Mouse (Mus musculus) heart, postnatal 36 days (tissue): ENCODE results near the gene Pgm2l1. TPM values are rescaled to one million over a fixed set of nuclear protein-coding genes. Genes with fewer than 3 reads are reported as not detected.
"Not testable (repeated sequence)": the region's sequence is repeated elsewhere in the genome, so short reads cannot be mapped to it uniquely, and the experiment has no call there.

ENCODE experiments used
- DNase-seq, 2 experiments: peaks; one replicate each; pipeline ENCODE4 v3.0.0; 2021 to 2022
- intact Hi-C: fragments of 180-260 bp; cut with DNase I; formaldehyde crosslinking; loops from one replicate; pipeline ENCODE4 v1.15.1; 2025
- total RNA-seq, 2 experiments: library from RNA; stranded (reverse); gene quantifications; 2 replicates each; pipeline ENCODE4 v1.2.3; 2021

The Pgm2l1 gene
- total RNA-seq, 2 experiments from 2014 or later, result 6.4 to 8.6 TPM

DNA sequence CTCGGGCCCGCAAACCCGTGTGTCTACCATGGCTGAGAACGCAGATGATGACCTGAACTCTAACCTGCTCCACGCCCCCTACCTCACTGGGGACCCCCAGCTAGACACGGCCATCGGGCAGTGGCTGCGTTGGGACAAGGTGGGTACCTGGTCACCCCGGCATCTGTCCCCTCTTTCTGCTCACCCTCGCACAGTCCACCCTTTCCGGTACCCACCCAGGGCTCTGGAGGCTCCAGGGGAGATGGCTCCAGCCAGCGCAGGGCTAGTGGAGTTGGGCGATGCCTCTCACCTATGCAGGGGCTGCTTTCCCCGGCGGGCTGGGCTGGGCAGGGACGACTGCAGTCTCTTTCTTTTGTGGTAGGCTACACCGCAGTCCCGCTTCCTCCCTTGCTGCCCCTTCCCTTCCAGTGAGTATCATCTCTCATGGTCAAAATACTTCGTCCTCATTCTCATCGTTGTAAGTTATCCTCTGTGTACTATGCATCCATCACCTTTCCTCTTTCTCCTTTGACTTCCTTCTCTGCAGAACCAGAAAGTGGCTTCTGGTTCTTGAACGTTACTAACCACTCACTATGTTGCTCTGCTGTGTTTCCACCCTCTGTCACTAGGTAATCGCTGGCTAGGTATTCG, 817 bp downstream of the Pgm2l1 start:
- intact Hi-C loops, result loop anchor here (2.0 kb wide), 1 partner anchor 107 kb away; the partner anchor contains the start of gene Pold3

DNA sequence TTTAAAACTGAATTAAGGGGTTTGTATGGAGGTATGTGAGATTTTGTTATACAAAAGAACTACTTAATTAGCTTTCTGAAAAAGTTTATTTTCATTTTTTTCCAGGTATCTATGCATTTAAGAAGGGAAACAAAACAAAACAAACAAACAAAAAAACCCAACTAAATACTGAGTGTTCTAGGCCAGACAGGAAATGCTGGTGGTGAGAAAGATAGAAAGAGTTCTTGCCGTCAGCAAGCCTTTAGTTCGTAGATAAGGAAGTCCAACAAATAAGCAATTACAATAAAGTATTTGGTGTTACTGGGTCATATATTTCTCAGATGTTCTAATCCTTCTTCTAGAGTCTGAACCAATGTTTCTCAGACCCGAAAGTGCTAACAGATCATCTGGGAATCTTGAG, 1.8 kb downstream of the Pgm2l1 start:
- intact Hi-C loops, result loop anchor here (2.0 kb wide), 1 partner anchor 108 kb away; the partner anchor contains the start of gene Pold3

More for the DNA sequence above, 817 bp downstream of the Pgm2l1 start:
- no peak for DNase-seq

DNA sequence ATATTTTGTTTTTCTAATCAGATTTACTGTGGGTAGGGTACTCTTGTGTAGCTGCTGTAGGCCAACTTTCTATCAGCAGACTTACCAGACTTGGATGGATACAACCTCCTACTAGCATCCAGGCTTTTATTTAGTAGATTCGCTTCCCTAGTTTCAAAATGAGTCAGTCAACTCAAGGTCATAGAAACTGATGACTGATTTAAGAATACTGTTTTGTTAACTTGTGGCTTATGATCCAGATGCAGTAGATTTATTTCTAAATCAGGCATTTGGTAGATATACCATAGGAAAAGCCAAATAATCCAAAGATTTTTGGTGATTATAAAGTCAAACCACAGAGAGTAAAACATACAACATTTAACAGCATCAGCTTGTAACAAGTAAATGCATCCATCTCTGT, 3.5 kb downstream of the Pgm2l1 start:
- DNase-seq, result no peak
- intact Hi-C loops, result no loop called here

More for the DNA sequence above, 1.8 kb downstream of the Pgm2l1 start:
- DNase-seq, result no peak

DNA sequence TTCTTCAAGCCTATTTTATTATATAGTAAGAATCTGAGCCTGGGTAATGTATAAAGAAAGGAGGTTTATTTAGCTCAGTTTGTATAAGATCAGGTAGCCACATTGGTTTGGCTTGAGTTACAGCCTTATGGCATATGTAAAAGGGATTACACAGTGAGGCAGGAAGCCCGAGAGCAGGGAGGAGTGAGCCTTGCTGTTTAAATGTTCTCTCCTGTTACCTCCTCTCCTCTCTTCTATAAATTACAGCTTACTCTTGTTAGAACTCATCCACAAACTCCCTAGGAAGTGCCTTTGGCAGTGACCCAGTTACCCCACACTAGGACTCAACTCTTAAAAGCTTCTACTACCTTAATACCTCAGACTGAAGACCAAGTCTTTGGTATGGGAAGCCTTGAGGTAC, 4.5 kb downstream of the Pgm2l1 start:
- DNase-seq, result no peak
- intact Hi-C loops, result no loop called here

DNA sequence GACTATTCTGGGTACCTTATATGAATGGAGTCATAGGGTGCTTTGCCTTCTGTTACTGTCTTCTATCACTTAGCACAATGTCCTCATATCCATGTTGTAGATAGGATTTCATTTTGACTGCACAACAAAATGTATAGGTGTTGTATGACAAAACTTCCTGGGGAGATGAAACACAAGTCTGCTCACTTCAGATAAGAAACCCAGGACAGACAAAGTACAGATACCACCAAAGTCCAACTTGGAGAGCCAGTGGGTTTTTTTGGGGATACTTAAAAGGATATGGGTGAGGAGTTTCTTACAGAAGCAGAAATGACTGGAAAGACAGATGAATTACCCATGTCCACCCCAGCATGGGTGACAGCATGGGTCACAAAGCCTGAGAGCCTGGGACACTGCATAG, 6.5 kb downstream of the Pgm2l1 start:
- intact Hi-C loops, result loop anchor here (1.0 to 2.0 kb wide), 2 partner anchors 42 to 245 kb away; no protein-coding TSS in a partner anchor
- no peak for DNase-seq

DNA sequence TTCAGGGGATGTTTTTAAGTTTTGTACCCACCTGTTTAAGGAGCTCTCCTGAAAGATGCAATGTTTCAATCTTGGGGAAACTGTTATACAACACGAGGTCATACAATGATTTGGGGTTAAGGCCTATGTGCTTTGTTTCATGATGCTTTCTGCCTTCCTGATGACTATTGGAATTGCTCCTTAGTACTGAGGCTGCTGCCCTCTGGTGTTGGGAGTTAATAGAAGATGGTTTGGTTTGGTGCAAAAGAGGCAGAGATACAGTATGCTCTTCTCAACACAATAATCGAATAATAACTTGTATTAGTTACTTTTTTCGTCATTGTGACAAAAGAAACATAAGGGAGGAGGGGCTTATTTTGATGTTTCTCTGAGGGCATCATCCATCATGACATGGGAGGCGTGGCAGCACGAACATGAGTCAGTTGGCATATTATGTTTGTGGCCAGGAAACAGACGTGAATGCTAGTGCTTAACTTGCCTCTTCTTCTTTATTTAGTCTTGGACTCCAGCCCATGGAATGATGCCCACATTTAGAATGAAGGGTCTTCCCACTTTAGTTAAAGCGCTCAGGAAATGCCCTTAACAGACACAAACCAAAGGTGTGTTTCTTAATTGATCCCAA, 7.2 kb downstream of the Pgm2l1 start:
- DNase-seq, result peak; percentile 31 to 41
- intact Hi-C loops, result loop anchor here (1.0 to 2.0 kb wide), 2 partner anchors 43 to 246 kb away; no protein-coding TSS in a partner anchor

DNA sequence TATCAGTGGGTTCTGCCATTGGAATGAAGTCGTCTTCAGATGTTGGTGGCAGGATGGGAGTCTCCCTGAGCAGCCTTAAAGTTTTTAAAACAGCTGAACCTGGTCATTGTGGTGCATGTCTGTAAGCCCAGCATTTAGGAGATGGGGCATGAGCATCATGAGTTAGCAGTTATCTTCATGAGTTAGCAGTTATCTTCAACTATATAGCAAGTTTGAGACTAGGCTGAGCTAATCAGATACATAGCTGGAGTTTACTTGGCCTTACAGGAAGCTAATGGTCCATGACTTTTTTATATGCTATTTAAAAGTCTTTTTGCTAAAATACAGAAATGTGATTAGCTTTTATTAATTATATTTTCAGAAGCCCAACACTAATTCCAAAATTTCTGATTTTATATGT, 11.1 kb downstream of the Pgm2l1 start:
- intact Hi-C loops, result no loop called here

DNA sequence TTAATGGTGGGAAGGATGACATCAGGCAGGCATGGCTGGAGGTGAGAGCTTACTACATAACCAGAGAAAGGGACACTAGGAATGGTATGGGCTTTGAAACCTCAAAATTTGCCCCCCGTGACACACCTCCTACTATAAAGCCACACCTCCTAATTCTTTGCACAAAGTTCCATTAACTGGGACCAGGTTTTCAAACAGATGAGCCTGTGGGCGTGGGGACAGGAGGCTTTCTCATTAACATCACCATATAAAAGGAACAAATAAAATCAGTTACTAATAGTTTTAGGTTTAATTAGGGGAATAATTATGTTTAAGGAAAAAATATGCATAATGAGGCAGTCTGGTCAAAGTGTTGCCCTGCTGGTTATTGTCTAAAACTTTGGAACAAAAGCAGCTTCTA, 13.4 kb downstream of the Pgm2l1 start:
- intact Hi-C loops, result no loop called here
- no peak for DNase-seq

More for the DNA sequence above, 11.1 kb downstream of the Pgm2l1 start:
- DNase-seq, result no peak

DNA sequence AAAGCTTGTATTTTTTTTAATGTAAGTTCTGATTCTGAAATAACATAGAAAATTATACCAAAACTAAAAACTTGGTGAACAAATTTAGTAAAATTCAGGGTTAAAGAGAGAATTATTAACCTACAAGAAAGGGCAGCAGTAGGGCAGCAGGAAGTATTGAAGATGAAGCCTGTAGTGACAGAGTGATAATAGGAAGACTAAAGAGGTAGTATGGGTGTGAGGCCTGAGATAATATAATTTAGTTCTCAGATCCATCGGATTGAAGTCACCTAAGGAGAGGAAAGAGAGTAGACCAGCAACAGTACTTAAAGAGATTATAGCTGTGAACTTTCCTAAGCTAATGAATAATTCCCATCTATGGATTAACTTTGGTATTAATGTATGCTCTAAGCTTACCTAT, 15.8 kb downstream of the Pgm2l1 start:
- no peak for DNase-seq
- intact Hi-C loops, result no loop called here

DNA sequence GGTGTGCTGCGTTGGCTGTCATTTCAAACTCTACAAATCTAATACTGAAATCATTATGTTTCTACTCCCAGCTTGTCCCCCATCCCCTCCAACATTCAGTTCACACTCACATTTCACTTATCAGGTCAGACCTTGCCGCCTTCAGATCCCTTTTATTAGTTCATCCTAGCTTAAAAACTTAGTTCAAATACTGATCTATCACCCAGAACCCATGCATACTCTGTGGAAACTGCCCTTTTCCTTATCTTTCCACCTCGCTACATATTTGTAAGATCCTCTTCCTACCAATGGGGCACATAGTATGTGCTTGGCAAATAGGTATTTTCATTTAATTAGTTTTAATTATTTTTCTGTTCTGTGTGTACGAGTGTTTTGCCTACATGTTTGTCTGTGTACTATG, 17.0 kb downstream of the Pgm2l1 start:
- DNase-seq, result no peak
- intact Hi-C loops, result no loop called here

DNA sequence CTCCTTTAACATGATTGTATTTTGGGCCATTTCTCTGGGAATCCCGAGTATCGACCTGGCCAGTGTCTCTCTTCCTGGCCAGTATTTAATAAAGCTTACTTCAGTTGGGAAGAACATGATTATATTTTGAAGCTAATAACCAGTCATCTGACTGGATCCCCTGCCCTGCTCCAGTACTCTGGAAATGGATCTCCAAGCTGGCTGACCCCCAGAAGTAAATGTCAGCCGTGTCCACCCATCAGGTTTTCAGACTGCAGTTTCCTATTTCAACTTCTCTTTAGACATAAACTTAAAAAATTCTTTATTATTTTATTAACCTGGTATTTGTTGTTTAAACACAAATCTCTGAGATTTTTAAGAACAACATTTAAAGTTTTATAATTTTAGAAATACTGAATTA, 18.0 kb downstream of the Pgm2l1 start:
- intact Hi-C loops, result no loop called here
- DNase-seq, result no peak

DNA sequence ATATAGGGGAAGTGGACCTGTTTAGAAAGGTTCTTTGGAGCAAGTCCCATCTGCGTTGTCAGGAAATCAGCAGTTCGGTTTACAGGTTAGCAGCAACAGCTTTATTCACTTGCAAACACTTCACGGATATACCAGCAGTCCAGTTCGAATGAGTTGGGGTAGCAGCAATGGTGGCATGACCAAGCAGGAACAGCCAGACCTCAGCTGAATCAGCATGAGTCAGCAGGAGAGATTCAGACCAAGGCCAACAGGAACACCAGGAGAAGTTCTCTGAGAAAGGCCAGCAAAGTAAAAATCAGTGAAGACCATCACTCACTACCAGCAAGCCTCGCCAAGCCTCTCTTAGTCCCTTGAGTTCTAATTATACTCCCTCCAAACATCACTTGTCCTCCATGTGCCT, 23.5 kb downstream of the Pgm2l1 start:
- intact Hi-C loops, result no loop called here
- no peak for DNase-seq

DNA sequence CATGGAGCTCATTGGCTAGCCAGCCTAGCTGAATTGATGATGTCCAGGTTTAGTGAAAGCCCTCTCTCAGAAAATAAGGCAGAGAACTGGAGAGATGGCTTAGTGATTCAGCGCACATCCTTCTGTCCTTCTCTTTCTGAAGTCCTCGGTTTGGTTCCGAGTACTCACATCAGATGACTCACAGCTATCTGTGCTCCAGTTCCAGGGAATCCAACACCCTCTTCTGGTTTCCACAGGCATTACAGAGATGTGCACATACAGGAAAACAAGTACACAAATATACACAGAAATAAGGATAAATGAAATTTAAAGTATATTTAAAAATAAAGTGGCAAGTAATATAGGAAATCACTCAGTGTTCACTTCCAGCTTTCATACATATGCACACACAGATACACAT, 35.2 kb downstream of the Pgm2l1 start:
- intact Hi-C loops, result no loop called here
- DNase-seq, result no peak

DNA sequence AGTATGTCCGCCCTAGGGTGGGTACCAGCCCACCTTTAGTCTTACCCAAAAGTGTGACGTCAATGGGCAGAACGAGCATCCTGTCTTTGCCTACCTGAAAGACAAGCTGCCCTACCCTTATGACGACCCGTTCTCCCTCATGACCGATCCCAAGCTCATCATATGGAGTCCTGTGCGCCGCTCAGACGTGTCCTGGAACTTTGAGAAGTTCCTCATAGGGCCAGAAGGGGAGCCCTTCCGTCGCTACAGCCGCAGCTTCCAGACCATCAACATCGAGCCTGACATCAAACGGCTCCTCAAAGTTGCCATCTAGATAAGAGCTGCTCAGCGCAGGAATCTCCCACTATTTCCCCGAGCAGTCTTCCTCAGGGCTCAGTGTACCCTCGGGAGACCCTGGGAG, 37.7 kb downstream of the Pgm2l1 start:
- DNase-seq, intact Hi-C loops: not testable (repeated sequence)

DNA sequence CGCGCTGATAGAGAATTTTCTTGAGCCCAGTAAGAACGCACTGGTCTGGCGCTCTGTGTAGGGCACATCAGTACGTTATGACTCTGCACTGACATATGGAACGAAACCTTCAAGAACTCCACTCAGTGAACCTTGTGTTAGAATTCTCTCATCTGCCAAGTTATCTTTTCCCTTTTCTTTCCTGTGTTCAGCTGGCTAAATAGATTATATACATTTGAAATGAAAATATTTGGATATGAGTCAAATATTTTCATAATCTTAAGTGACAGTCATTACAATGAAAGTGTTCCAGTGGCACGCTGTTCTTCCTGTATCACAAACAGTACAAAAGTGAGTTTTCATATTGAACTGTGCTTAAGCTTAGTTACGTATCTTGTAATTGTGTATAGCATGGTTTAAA, 45.2 kb downstream of the Pgm2l1 start:
- intact Hi-C loops, result no loop called here
- no peak for DNase-seq

DNA sequence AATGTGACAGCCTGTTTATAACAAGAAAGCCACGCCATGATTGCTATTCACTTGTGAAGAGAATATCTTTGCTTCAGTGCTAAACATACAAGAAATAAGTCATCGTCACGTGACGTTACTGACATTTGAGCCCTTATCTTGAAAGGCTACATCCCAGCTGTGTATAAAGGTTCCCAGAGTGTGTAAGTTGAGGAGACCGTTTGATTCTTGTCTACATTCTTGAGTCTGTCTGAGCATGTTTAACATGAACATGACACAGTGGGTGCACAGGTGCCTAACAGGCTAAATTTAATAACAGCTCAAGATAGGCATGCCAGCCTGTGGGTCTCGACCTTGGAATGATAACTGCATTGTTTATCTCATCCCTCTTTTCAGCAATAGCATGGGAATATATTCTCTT, 47.3 kb downstream of the Pgm2l1 start:
- intact Hi-C loops, result no loop called here
- DNase-seq, result no peak

DNA sequence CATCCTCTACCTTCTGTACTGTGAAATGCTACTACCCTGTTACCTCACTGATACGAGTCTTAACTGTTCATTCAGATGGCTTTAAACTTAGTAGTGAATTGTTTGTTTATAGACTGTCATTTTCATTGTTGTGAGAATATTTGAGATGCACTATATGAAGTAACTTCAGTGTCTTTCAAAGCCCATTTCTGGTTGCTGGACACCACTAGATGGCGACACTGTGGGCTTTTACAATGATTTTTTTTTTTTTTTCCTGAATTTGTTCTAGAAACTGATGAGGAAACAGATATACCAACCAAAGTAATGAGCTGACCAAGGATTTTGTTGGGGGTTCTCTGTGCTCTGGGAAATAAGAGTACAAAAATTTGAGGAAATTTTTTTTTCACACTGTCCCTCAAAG, 49.2 kb downstream of the Pgm2l1 start:
- intact Hi-C loops, result loop anchor here (5.0 kb wide), 1 partner anchor 116 kb away; no protein-coding TSS in a partner anchor
- DNase-seq, result no peak

DNA sequence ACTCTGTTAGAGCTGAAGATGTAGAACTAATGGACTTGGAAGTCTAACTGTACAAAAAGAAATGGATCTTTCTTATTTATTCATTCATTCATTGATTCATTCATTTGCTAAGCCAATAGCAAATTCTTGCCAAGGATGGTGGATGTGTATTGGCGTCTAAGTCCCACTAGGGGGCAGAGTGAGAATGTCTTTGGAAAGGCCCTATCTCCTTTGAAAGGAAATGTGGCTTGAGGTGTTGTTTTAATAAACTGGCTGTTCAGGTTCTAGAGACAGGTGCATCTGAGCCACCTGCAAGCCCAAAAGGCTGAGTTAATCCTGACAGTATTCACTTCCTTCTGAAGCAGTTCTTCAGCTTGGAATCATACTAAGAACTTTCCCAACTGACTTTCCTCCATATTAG, 52.6 kb downstream of the Pgm2l1 start:
- intact Hi-C loops, result loop anchor here (1.0 to 5.0 kb wide), 2 partner anchors 44 to 112 kb away; no protein-coding TSS in a partner anchor
- peak; percentile 37 to 38 for DNase-seq

DNA sequence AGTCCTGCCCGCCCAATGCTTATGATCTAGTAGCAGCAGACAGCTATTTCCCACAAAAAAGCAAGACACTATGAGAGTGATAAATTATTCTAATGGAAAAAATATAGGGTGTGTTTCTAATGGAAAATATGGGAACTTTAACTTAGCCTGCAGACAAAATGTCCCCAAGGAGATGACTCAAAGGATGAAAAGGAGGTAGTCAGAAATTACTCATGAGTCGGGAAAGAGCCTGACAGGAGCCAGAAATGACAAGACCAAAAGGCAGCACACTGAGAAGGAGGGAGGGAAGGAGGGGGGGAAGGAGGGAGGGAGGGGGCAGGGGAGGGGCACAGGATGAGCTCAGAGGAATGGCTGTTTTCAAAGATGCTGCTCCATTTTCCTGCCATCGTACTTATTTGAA, 54.4 kb downstream of the Pgm2l1 start:
- intact Hi-C loops, result no loop called here
- DNase-seq, result no peak

DNA sequence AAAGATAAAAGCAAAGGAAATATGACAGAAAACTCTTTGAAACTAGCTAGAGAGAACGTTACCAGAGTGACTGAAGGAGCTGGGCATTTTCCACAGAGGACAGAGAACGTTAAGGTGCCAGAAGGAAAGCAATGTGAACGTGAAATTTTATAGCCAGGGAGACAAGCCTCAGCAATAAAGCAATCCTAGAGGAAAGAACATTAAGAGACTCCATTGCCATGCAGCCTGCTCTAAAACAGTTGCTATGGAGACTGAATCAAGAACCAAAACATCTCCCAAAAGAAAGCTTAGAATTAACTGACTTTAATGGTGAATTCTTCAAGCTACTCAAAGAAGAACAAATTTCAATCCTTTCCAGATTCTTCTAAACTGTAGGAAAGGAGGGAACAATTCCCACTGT, 56.1 kb downstream of the Pgm2l1 start:
- intact Hi-C loops, result no loop called here

DNA sequence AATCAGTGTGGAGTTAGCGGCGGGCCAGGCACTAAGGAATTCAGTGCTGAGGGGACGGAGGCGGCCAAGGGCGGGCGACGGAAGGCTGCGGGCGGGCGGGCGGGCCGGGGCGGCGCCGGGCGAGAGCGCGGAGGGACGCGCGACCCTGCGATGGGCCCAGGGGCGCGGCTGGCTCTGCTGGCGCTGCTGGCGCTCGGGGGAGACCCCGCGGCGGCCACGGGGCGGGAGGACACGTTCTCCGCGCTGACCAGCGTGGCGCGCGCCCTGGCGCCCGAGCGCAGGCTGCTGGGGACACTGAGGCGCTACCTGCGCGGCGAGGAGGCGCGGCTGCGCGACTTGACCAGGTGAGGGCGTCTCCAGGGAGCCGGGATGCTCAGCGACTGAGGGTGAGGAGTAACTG, 58.2 kb downstream of the Pgm2l1 start, which contains the start of gene P4ha3:
Gene P4ha3, plus strand, starts transcription at position 138 of the 400 bp plus-strand sequence.
- intact Hi-C loops, result no loop called here
- no peak for DNase-seq

More for the DNA sequence above, 56.1 kb downstream of the Pgm2l1 start:
- no peak for DNase-seq
